Mouse (Mus musculus) bone marrow macrophage, adult 2 months (primary cell): ENCODE data around the gene Ugt8a.

ENCODE experiments used
- CTCF ChIP-seq: IDR thresholded peaks from 2 replicates; pipeline ENCODE4 v1.5.1; 2012; ENCODE audit warnings: low read depth, mild to moderate bottlenecking, low read length, moderate library complexity
- POLR2A ChIP-seq: IDR thresholded peaks from 2 replicates; pipeline ENCODE4 v1.6.1; 2012; ENCODE audit warnings: mild to moderate bottlenecking, low read depth, low read length, borderline replicate concordance

- no peak for TF ChIP-seq CTCF
- TF ChIP-seq POLR2A: no peak
Observed at GRCm38 (mm10) chr3:125920876-125921275, 17.5 kb downstream of the Ugt8a start.
